Mouse (Mus musculus) frontal cortex, adult (tissue): ENCODE data around the gene E330009J07Rik.

ENCODE experiments used
- ATAC-seq: cut with Nextera tagmentation; 2 replicates; pipeline ENCODE4 v1.9.2; 2017; ENCODE audit warnings: mild to moderate bottlenecking, moderate library complexity, mixed read lengths; ENCODE audit not compliant: low TSS enrichment

The E330009J07Rik gene

DNA sequence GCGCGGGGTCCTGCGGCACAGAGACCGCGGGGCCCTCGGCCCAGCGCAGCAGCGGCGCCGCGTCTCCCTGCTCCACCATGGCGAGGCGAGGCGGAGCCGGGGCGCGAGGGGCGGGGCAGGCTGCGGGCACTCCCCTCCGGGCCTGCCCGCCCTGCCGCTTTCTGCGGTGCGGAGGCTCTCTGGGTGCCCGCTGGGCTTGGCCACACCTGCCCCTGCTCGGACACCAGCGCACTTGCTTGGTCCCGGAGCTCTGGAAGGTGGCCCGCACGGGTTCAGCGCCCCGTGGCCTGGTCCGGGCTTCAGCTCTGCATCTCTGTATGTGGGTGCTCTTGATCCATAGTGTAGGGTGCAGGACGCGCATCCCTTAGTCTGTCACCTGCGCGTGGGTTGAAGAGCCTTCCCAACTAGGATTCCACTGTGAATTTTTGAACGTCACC is at the start of gene E330009J07Rik:
TSS of gene E330009J07Rik (minus strand) at position 89 of the 437 bp plus-strand sequence.
- peak; percentile 69 for ATAC-seq

DNA sequence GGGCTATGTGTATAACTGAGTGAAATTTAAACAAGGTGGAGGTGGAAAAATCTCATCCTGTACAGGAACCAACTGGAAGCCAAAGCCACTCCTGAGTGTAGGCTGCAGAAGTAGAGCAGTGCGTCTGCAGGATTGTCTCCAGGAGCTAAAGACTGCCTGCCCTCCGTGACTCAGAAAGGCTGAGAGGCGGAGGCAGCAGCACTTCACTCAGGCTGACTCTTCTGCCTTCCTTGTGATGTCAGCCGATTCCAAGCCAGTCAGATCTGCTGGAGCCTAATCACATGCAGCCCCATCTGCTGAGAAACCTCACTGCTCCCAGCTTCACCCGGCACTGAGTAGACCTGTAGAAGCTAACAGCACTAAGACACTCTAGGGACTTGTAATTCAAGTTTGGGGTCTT is 46.4 kb upstream of the E330009J07Rik start:
- peak; percentile 90 for ATAC-seq

DNA sequence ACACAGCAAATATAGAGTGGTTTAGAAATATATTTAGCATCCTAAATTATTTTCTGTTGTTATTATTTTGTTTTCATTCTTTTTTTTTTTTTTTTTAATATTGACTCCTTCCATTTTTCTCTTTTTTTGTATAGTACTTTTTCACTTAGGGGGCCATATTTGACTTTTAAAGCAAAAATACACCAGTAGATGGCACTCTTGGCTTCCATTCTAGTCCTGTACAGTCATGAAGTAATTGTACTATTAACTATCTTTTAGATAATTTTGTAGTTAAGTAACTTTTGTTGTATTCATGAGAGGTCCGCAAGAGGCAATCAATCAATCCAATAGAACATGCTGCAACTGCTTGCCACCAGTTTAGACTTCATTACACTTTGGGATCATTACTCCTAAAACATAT is 43.8 kb upstream of the E330009J07Rik start:
- no peak for ATAC-seq

DNA sequence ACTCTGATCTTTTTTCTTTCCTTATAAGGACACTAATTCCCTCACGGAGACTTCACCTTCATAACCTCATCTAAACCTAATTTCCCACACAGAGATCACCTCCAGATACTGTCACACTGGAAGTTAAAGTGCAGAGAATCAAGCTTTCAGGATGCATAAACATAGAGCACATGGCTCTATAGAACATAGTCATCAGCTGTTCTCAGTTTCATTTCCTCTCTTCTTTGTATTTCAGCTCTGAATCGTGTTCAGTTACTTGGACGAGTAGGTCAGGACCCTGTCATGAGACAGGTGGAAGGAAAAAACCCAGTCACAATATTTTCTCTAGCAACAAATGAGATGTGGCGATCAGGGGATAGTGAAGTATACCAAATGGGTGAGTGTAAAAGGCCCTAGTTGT is 40.2 kb upstream of the E330009J07Rik start:
- no peak for ATAC-seq

DNA sequence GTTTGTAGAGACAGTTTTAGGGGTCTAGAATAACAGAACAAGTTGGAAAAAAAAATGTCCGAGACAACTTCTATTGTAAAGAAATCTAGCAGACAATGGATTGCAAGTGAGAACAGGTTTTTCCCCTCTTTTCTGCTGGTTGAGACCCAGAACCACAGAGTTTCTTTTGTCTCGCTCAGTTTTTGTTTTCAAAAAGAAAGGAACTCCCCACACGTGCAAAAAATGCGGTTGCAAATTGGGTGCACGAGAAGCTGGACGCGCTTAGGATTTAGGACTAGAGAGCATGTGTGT is 35.7 kb upstream of the E330009J07Rik start:
- 0 out of 2 replicates have a peak, but pooled peaks have one; percentile 4 for ATAC-seq

DNA sequence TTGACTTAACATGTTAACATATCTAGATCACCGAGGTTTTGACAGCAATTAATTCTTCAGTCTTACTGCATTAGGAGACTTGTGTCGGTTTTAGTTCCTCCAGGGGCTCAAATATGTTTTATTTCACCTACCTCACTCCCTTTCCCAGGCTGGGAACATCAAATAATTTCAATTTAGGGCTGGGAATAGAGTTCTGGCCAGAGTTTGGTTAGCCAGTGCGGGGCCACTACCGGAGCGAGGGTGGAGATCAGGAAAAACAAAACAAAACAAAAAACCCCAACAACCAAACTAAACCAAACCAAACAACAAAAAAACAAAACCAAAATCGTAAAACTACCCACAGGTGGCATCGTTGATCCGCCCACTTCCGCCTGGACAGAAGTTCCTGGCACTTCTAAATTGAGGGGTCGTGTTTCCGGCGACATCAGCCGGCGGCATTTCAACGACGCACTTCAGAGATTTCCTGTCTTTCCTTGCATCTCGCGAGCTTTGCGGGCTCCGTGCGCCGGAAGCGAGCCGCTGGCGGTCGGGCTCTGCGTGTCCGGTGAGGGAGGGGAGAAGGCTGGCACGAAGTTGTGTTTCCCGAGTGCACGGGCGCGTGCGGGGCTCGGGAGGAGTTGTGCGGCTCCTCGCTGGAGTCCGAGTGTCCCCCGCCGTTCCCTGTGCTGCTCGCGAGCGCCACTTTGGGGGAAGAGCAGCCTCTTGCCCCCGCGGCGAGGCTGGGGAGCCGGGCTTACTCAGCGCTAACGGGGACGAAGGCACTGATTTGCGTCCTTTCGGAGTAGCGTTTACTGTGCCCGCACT is 35.2 kb upstream of the E330009J07Rik start, which contains the start of gene Ssbp1:
TSS of gene Ssbp1 (plus strand) at position 437 of the 804 bp plus-strand sequence.
- peak; percentile 99 for ATAC-seq

DNA sequence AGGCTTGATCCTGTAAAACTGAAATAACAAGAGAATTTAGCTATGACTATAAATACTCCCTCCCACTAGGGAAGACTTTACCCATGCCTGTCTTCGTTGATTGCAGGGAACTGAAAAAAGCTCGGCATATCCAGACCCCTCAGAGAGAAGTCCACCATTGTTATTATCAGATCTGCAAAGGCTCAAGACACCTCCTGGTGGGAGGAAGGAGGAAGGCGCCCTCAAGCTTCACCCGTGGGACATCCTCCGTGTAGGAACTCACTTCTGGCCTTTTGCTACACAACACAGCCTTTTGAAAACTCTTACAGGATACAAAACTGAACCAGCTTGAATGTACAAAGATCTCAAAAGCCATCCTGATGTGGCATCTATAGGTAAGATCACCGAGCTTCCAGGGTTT is 29.8 kb upstream of the E330009J07Rik start:
- no peak for ATAC-seq

DNA sequence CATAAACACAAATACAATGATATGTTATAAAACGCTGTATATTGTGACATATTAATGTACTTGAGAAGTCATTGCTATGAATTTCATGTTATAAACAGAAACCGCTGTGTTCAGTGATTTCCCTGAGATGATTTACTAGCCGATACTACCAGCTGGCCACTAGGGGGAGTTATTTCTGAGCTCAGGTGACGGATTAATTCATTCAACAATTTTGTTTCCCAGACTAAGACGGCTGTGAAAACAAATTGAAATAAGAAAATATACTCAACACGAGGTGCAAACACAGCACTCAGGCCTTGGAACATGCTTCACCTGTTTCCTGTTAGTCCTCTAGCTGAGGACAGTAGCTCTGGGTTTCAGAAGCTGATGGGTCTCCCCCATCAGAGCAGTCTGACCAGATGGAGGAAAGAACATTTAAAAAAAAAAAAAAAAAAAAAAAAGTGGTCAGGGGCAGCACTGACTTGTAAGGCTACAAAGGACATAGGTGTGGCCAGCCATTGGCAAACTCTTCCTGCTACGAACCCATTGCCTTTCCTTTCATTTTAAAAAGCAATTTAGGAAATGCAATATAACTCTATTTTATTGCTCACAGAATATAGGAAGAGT is 18.6 kb upstream of the E330009J07Rik start:
- ATAC-seq: no peak

DNA sequence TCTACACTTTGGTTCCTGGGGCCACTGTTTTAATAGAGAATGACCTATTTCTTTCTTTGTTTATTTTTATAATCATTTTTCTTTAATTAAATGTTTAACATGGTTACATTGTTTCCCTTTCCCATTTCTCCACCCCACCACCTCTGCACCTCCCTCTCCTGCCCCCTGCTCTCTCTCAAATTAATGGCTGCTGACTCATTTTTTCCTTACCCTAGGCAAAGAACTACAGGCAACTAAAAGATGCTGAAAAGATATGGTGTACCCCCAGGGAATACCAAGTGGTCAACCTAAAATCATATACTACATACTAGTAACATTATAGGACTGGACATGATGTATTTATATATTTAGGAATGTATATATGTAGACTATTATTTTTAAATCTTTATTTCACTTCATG is 12.7 kb upstream of the E330009J07Rik start:
- ATAC-seq: no peak

DNA sequence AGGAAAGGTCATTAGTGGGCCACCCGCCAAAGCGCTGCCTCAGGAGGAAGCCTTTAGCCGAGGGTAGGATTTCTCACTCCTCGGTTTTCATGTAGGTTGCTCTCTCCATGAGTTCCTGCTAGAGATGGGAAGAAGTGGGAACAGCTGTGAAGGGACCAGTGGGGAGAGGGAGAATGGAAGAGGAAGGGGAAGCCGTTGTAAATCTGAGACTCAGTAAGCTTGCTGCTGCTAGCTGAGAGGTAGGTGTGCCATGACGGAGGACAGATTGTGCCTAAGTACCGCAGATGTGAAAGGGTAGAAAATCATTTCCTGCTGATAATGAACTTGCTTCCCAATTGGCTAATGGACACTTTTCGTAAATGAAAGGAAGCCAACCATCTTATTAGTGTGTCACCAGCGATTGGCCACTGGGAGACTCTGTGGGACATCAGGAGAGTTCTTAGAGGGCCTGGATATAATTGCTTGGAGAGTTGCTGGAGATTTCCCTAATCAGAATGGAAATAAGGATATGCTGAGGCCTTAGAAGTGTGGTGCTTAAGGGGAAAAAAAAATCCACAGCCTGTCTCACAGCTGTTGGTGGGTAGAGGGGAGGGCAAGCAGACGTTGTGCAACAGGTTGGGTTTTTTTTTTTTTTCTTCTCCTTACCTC is 7.5 kb upstream of the E330009J07Rik start:
- no peak for ATAC-seq

DNA sequence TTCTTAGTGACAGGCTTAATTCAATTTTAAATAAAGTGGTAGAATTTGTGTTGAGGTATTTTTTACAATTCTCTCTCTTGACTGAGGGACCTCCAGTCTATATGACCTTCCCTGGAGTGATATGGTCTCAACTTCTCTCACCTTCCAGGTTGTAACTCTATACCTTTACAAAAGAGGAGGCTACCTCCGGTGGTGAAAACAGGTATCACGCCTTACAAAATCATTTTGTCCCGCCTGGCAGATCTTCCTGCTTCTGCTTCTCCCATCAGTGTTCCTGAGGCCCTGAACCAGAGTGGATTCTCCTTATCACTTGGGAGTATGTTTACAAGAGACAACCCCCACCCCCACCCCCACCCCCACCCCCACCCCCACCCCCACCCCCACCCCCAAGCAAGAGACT is 5.8 kb upstream of the E330009J07Rik start:
- ATAC-seq: no peak

DNA sequence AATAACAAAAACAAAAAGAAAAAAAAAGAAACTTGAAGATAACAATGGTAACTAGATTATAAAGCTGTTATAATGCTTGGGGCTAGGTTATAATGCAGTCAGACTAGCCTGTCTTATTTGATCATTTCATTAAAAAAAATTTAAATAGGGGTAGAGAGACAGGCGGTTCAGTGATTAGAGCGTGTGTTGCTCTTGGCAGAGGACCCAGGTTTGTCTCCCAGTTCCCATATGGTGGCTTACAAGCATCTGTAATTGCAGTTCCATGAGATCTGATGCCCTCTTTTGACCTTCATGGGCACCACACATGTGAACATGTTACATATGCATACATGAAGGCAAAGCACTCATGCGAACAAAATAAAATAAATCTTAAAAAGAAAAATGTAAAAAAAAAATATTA is 5.3 kb upstream of the E330009J07Rik start:
- ATAC-seq: no peak

DNA sequence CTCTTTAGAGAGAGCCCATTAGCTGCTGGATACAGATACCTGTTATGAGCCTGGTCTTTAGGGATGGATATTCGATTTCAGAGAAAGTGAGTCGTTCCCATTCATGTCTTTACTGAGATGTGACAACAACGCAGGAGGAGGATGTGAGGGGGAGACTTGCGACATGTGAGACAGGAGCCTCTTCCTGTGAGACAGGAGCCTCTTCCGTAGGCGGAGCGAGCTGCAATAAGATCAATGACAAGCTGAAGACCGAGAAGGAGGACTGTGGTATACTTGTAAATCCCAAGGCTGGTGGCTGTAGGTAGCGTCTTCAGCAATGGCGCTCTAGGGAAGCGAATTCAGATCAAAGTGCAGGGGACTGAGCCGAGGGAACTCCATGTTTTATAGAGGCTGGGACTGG is 3.8 kb upstream of the E330009J07Rik start:
- ATAC-seq: no peak

DNA sequence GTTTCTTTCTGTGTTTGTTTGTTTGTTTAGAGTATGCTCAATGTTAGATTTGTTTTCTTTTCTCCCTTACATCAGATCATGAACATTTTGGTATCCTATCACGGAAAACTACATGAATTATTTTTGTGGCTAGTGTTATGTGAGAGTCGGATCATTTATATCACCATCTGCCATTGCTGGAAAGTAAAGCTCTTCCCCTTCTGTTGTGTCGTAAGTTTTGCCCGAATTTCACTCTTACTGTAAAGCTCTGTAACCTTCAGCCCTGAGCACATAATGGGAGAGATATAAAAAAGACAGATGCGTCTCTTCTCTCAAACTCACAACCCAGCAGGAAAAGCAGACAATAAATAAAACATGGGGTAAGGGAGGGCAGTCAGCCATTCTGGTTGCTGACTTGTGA is 3.0 kb upstream of the E330009J07Rik start, which contains the start of gene Wee2:
TSS of gene Wee2 (plus strand) at position 153 of the 400 bp plus-strand sequence.
- ATAC-seq: 0 out of 2 replicates have a peak, but pooled peaks have one; percentile 2

DNA sequence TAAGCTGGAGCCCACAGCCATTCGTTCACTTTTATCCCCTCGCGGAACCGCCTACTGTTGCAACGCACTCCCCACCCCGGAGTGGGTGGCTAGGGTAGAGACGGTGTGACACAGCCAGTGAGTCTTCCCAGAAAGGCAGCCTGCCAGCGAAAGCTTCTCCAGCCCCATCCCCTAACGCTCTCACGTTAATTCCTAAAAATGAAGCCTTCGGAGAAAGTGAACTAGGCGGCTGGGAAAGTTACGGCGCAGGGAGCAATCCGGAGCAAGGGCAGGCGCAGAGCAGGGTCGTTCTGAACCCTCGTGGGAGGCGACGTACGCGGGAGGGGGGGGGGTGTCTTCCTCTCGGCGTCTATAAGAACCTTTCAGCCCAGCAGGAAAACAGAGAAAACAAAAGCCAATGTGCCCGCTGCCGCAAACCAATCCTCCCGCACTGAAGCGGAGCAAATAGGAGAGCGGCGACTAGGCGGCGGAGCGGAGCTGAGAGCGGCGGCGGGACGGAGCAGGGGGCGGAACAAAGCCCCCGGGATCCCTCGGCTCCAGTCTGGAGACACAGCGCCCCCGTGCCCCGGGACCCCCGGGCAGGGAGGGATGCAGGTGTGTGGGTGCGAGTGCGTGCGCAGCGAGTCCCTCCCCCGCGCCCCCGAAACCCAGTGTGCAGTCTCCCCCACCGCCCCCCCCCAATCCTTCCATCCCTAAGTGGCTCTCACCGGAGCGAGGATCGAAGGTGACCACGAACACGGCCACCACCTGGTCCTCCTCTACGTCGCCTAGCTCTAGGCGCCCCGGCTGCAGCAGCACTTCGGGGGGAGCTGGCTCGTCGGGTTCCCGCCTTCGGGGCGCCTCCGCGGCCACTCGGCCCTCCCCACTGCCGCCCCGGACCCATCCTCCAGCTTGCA is 536 bp downstream of the E330009J07Rik start:
- ATAC-seq: peak; percentile 40

DNA sequence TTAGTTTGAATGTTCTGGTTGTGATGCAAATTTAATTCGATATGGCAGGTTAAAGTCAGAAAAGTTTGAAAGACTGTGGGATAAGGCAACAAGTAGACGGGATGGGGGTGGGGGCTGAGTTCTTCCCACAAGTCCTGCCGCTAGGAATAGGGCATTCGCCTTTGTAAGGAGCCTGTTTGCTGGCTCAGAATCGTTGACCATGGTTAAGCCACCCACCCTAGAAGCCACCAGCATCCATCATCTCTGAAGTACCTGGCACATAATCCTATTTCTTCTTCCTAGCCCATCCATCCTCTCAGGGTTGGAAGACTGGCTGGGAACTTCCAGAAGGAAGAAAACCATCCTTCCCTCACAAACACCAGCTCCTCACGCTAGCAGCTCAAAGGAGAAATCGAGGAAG is 1.2 kb downstream of the E330009J07Rik start:
- no peak; the same call in 1 of the 2 replicates for ATAC-seq

DNA sequence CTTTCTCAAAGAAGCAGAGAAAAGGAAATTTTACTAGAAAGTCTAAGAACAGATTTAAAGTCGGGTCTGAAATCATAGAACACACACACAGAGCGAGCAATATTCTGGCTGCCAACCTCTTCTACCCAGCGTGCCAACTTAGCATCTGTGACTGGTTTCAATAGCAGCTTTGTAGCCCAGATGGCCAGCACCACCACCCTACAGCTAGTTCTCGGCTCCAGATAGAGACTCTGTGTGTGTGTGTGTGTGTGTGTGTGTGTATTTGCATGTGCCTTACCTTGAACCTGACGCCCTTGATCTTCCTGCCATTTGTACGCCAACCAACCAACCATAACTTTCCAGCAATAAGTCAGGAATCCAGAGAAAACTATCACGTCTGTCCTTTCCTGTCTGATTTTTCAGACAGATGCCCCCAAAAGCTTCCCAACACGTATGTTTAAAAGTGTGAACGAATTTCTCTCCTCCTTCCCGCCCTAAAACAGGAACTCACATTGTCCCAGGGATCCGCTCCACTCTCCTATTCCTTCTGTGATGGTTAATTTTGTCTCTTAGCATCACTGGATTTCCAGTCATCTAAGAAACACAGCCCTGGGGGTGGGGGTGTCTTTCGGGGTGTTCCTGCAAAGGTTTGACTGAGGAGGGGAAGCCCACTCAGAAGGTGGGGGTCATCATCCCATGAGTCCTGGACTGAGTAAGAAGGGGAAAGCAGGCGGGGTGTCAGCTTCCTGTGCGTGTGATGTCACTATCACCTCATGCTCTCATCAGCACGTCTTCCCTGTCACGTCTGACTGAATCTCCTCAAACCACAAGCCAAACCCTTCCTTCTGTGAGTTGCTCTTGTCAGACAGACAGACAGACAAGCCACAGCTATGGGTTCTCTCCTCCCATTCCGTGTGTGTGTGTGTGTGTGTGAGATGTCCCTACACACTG is 3.3 kb downstream of the E330009J07Rik start:
- ATAC-seq: peak; percentile 48

DNA sequence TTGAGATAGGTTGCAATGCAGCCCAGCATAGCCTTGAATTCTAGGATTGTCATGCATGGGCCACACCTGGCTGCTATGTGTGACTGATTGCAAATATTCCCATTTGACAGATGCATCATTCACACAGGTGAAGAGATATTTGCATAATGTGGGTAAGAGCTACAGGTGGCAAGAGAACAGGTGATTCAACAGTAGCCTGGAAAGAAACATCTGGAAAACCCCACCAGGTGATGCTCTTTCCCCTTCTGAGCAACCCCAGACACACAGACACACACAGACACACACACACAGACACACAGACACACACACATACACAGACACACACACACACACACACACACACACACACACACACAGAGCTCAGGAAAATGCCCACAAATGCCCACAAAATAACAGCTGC is 4.1 kb downstream of the E330009J07Rik start:
- no peak for ATAC-seq

DNA sequence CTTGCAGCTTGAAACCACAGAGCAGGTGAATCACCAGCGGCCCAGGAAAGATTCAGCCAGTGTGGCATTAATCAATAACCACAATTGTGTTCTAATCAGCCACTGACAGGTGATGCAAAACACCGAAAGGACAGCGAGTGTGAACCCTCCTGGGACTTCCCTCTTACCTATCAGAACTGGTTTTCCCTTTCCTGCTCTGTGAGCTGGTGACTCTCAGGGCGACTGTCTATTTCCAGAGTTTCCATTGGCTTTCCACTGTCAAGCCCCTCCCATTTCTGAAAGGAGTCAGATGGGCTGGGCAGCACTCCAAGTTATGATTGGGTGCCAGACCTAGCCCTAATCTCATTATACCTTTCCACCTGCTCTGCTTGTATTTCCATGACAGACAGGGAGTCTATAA is 4.6 kb downstream of the E330009J07Rik start:
- no peak for ATAC-seq

DNA sequence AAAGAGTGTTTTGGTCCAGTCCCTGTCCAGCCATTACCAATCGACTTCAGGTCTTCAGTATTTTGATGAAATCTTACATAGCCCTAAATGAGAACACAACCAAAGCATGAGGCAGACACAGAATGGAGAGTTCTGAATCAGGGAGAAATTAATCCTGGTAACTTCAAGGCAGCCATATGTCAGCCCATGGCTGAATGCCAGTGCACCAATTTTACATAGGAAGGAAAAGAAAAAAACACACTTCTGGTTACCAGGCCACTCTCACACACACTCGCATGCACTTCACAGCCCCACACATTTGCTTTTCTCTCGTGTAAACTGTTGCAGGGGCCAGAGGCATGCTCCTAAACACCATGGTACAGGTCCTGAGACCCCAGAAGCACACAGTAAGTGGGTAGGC is 5.1 kb downstream of the E330009J07Rik start:
- no peak for ATAC-seq

DNA sequence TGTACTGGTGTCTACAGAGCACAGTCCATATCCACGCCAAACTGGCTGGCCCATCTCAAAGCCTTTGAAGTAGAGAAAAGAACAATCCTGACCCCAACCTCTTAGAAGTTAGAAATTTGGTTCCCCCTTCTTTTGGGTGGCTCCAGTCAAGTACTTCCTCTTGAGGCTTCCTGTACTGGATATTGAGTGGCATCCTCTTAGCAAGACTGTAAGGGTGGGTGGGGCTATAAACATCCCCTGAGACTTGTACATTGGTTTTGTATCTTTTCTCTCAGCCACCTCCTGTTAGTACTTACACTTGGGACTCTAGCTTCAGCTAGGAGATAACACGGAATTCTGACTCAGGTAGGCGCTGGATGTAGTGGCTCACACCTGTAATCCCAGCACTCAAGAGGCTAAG is 5.7 kb downstream of the E330009J07Rik start:
- ATAC-seq: no peak
